Mouse (Mus musculus) embryonic facial prominence, embryonic 14.5 days (tissue): ENCODE data around the gene Aass. TPM values are rescaled to one million over a fixed set of nuclear protein-coding genes. Genes with fewer than 3 reads are reported as not detected.
"Not testable (repeated sequence)": the region's sequence is repeated elsewhere in the genome, so short reads cannot be mapped to it uniquely, and the experiment has no call there.

Experiments
- ATAC-seq: fragments of 200-750 bp; cut with Nextera tagmentation; 2 replicates; pipeline ENCODE4 v1.8.0; 2017; ENCODE audit warnings: low read depth, moderate number of reproducible peaks, moderate TSS enrichment
- DNase-seq: peaks from one replicate; pipeline ENCODE4 v3.0.0-alpha.2; 2015; ENCODE audit warnings: low spot score
- H3K27ac ChIP-seq: fragments of 300-500 bp; sonication (generic); replicated peaks from 2 replicates; pipeline ENCODE4 v1.5.1; 2014; ENCODE audit warnings: low read depth, mild to moderate bottlenecking, low read length, moderate library complexity
- H3K27me3 ChIP-seq: fragments of 300-500 bp; sonication (generic); replicated peaks from 2 replicates; pipeline ENCODE4 v1.6.1; 2014; ENCODE audit warnings: low read length; ENCODE audit not compliant: control insufficient read depth, insufficient read depth
- H3K36me3 ChIP-seq: fragments of 300-500 bp; sonication (generic); 2 replicates; pipeline ENCODE4 v1.6.1; 2014; ENCODE audit warnings: low read length, mixed read lengths; ENCODE audit not compliant: control insufficient read depth, insufficient read depth
- H3K4me1 ChIP-seq: fragments of 300-500 bp; sonication (generic); 2 replicates; pipeline ENCODE4 v1.6.1; 2014; ENCODE audit warnings: antibody characterized with exemption, low read length; ENCODE audit not compliant: control insufficient read depth, insufficient read depth
- H3K4me2 ChIP-seq: fragments of 300-500 bp; sonication (generic); 2 replicates; pipeline ENCODE4 v1.6.1; 2014; ENCODE audit warnings: low read depth, mild to moderate bottlenecking, low read length, moderate library complexity, mixed read lengths
- H3K4me3 ChIP-seq: fragments of 300-500 bp; sonication (generic); 2 replicates; pipeline ENCODE4 v1.5.1; 2014; ENCODE audit warnings: low read depth, mild to moderate bottlenecking, low read length
- H3K9ac ChIP-seq: fragments of 300-500 bp; sonication (generic); 2 replicates; pipeline ENCODE4 v1.6.1; 2014; ENCODE audit warnings: low read depth, mild to moderate bottlenecking, low read length, moderate library complexity, mixed read lengths
- H3K9me3 ChIP-seq: fragments of 300-500 bp; sonication (generic); 2 replicates; pipeline ENCODE4 v1.6.1; 2016; ENCODE audit warnings: low read length; ENCODE audit not compliant: control insufficient read depth
- WGBS: fragments of 180-500 bp; shearing (Covaris S2); extraction: QIAGEN DNeasy Blood & Tissue Kit; methylation state at CpG from one replicate; pipeline ENCODE4 v1.1.7; 2014; 5-methylcytosine and 5-hydroxymethylcytosine counted together
- polyA plus RNA-seq: library from polyadenylated mRNA; unstranded; fragments of >200 nt; fragmentation: Nextera tagmentation; extraction: Ambion mirVana; gene quantifications from 2 replicates; pipeline ENCODE4 v1.2.1, GENCODE M21; 2014

Aass gene
- 2.9 and 4.5 TPM in 2 replicates for polyA plus RNA-seq

- H3K9me3 ChIP-seq = no peaks in the 10 kb centered on the region
- ATAC-seq (peak; percentile 93), DNase-seq (peak; percentile 51)
- 0% methylated on average over 20 of the region's 20 CpGs for WGBS
- H3K4me3 ChIP-seq = peak within 1 kb of the TSS; percentile 48
- 0 out of 2 replicates have a peak, but pooled peaks cover 3% of the 10 kb centered on the region for H3K4me1 ChIP-seq
- H3K27ac ChIP-seq = no peak within 1 kb of the TSS
- no peaks in the 10 kb centered on the region for H3K27me3 ChIP-seq
- peak within 1 kb of the TSS; percentile 78 for H3K4me2 ChIP-seq
- no peaks in the 10 kb centered on the region for H3K36me3 ChIP-seq
- H3K9ac ChIP-seq = peak within 1 kb of the TSS; percentile 58
Measured at GRCm38 (mm10) chr6:23132573-23133181, at the start of gene Aass. TSS of gene Aass (minus strand) at chr6:23132986.

GRCm38 (mm10) chr6:23180096-23180495 lies 47.3 kb upstream of the Aass start:
- 14% methylated on average over 8 of the region's 8 CpGs for WGBS

GRCm38 (mm10) chr6:23163824-23164223 lies 31.0 kb upstream of the Aass start:
- DNase-seq, H3K4me2 ChIP-seq, ATAC-seq, H3K9me3 ChIP-seq, H3K27ac ChIP-seq, H3K9ac ChIP-seq, H3K27me3 ChIP-seq, H3K36me3 ChIP-seq, H3K4me1 ChIP-seq, H3K4me3 ChIP-seq: not testable (repeated sequence)
- 59% methylated on average over 1 of the region's 2 CpGs for WGBS

More at GRCm38 (mm10) chr6:23180096-23180495, 47.3 kb upstream of the Aass start:
- Histone ChIP-seq H3K27me3 (no peaks in the 10 kb centered on the region), H3K4me2 (peak overlapping the region; percentile 21; the same call in 1 of the 2 replicates), H3K4me1 (no peaks in the 10 kb centered on the region), H3K36me3 (no peaks in the 10 kb centered on the region), H3K27ac (no peak overlapping the region), H3K4me3 (peak overlapping the region; percentile 4; the same call in 1 of the 2 replicates), H3K9ac (no peak overlapping the region), H3K9me3 (no peaks in the 10 kb centered on the region)
- ATAC-seq = no peak; the same call in 1 of the 2 replicates
- peak; percentile 24 for DNase-seq

DNA sequence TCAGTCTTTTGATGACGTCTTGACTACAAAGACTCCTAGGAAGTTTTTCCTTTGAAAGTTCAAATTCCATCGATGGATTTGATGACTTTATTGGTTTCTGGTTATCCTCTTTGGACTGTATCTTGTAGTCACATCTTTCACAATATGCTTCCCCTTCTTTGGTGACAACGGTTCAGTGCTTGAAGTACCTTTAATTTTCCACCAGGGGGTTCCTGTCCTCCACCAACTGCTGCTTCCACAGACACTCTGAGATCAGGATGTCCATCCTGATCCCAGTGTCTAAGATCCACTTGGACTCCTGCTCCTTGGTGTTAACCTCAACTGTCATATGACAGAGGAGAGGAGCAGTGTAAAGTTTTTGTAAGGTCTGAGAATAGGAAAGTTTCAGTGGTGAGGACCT lies 23.6 kb upstream of the Aass start:
- H3K36me3 ChIP-seq, DNase-seq, H3K27me3 ChIP-seq, H3K4me1 ChIP-seq, H3K9me3 ChIP-seq, H3K4me3 ChIP-seq, ATAC-seq, H3K27ac ChIP-seq, H3K9ac ChIP-seq, H3K4me2 ChIP-seq: not testable (repeated sequence)
- 67% methylated on average over 2 of the region's 3 CpGs for WGBS

DNA sequence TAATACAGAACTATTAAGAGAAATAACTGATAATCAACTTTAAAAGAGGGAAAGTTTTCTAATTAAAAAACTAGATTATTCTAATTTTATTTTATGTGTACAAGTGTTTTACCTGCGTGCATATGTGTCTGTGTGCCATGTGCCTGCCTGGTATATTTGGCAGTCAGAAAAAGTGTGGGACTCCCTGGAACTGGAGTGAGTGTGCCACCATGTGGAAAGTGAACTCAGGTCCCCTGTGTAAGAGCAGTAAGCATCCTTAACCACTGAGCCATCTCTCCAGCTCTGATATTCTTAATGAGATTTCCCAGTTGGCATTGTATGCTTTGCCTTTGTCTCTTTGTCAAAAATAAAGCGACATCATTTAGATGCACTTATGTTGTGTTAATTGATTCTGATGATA lies 20.3 kb upstream of the Aass start:
- no peak overlapping the region for H3K4me3 ChIP-seq
- no peak overlapping the region for H3K27ac ChIP-seq
- H3K36me3 ChIP-seq = no peaks in the 10 kb centered on the region
- no peak overlapping the region for H3K9ac ChIP-seq
- ATAC-seq = no peak
- no peak for DNase-seq
- no peaks in the 10 kb centered on the region for H3K4me1 ChIP-seq
- no peaks in the 10 kb centered on the region for H3K27me3 ChIP-seq
- H3K4me2 ChIP-seq = no peak overlapping the region
- WGBS = 92% methylated on average over 2 of the region's 2 CpGs
- H3K9me3 ChIP-seq = no peaks in the 10 kb centered on the region

GRCm38 (mm10) chr6:23147221-23147620 lies 14.4 kb upstream of the Aass start:
- Histone ChIP-seq H3K36me3 (no peaks in the 10 kb centered on the region), H3K4me2 (no peak overlapping the region), H3K27ac (no peak overlapping the region), H3K4me1 (no peaks in the 10 kb centered on the region), H3K9ac (no peak overlapping the region), H3K9me3 (no peaks in the 10 kb centered on the region), H3K27me3 (no peaks in the 10 kb centered on the region), H3K4me3 (no peak overlapping the region)
- ATAC-seq (no peak), DNase-seq (no peak)
- WGBS = 68% methylated on average over 2 of the region's 2 CpGs

DNA sequence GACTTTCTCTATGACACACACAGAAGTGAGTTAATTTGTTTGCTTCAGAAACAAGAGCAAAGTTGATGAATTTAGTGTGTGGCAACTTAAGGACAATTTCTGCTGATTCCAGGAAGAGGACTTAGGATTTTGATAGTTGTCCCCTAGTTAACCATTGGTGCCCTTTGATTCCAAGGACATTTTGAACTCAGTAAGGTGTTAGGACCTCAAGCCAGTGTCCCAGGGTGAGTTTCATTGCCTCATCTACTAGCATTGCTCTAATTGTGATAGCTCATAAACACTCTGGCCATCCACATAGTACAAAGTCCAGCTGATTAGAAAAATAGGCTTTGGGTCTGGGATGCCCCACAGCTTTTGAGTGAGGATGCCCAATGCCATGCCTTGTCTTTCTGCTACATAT lies 11.2 kb upstream of the Aass start:
- DNase-seq (no peak), ATAC-seq (no peak)
- Histone ChIP-seq H3K9me3 (no peaks in the 10 kb centered on the region), H3K4me2 (no peak overlapping the region), H3K9ac (no peak overlapping the region), H3K27me3 (no peaks in the 10 kb centered on the region), H3K4me1 (no peaks in the 10 kb centered on the region), H3K36me3 (no peaks in the 10 kb centered on the region), H3K4me3 (no peak overlapping the region), H3K27ac (no peak overlapping the region)

DNA sequence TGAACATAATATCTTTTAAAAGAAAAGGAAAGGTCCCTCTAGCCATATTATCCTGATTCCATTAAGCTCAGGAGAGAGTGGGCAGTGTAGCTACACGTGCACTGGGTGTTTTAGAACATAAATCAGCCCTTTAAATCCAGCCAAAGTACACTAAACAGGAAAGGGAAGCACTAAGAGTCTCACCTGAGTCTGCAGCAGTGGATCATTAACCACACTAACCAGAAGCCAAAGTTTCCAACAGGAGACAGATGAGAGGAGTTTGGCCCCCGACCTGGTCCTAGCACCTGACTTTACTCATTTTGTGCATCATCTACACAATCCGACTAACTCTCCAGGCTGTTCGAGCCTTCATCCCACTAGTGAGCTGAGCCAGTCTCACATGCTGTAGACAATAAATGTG lies 1.8 kb downstream of the Aass start:
- Histone ChIP-seq H3K4me1 (0 out of 2 replicates have a peak, but pooled peaks cover 3% of the 10 kb centered on the region), H3K9me3 (no peaks in the 10 kb centered on the region), H3K4me2 (no peak overlapping the region), H3K4me3 (no peak overlapping the region), H3K27me3 (no peaks in the 10 kb centered on the region), H3K27ac (no peak overlapping the region), H3K36me3 (no peaks in the 10 kb centered on the region), H3K9ac (no peak overlapping the region)
- DNase-seq = no peak
- no peak for ATAC-seq
- WGBS = 62% methylated on average over 4 of the region's 4 CpGs

DNA sequence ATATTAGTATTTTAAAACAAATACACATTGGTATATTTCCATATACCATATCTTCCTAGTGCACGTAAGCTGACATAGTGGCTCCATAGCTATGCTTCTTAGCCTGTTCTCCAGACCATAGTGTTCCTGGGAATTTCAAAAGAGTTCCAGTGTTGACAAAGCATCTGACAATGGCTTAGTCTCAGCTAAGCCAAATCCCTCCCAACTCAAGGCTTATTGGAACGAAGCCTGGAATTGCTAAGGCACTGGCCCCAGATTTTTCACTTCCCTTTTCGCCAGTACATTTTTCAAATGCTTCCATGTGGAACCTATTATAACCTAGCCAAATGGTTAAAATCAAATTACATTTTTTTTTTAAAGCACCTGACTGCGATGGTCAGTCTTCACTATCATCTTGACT lies 3.6 kb downstream of the Aass start:
- no peaks in the 10 kb centered on the region for H3K9me3 ChIP-seq
- H3K9ac ChIP-seq = no peak overlapping the region
- no peak overlapping the region for H3K4me2 ChIP-seq
- H3K4me3 ChIP-seq = no peak overlapping the region
- WGBS = 47% methylated on average over 4 of the region's 4 CpGs
- H3K27ac ChIP-seq = no peak overlapping the region
- no peaks in the 10 kb centered on the region for H3K36me3 ChIP-seq
- 0 out of 2 replicates have a peak, but pooled peaks cover 3% of the 10 kb centered on the region for H3K4me1 ChIP-seq
- H3K27me3 ChIP-seq = no peaks in the 10 kb centered on the region
- ATAC-seq (no peak; the same call in 1 of the 2 replicates), DNase-seq (peak; percentile 76)
